Mouse (Mus musculus) brain, embryonic 18.5 days (tissue): ENCODE measurements around the gene Duoxa1.
A peak's percentile ranks its signal among the peaks of the same experiment; 100 is the strongest.
"Not testable (repeated sequence)": the region's sequence is repeated elsewhere in the genome, so short reads cannot be mapped to it uniquely, and the experiment has no call there.

Experiments
- DNase-seq: peaks from one replicate; pipeline ENCODE4 v3.0.0-alpha.2; 2012; ENCODE audit warnings: low read depth, low spot score

Duoxa1 gene

GRCm38 (mm10) chr2:122313536-122313935 lies at the start of gene Duoxa1:
Gene Duoxa1, minus strand, starts transcription at chr2:122313730.
- DNase-seq = no peak

DNA sequence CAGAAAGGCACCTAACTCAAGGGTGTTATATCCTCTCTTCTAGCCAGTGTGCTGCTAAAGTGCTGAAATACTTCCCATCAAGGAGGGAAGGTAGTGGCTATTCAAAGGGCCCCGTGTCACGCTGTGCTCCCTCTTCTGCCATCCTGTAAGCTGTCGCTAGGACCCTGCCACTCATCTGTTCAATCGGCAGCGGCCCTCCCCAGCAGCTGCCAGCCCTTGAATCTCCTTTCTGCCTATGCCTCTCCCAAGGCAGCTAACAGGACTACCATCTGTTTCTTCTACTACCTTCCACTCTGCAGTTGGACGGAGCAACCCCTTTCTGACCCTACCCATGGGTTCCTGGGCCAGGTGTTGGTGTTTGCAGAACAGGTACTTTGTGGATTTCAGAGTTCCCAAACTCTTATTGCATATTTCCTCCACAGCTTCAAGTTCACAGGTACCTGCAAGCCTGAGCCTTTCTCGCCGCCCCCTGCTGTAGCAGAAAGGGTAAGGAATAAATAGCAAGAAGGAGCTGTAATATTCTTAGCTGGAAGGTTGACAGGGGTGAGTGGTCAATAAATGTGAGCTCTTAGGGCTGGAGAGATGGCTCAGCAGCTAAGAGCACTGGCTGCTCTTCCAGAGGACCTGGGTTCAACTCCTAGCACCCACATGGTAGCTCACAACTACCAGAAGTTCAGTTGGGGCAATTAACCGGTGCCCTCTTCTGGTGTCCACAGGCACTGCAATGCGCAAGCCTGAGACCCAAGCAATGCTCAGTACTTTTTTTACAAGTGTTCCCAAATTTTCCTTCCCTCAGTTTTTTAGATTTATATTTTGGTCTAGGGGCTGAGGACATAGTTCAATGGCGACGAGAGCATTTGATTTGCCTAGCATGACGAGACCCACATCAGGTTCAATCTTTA lies 49.3 kb upstream of the Duoxa1 start:
- no peak for DNase-seq

DNA sequence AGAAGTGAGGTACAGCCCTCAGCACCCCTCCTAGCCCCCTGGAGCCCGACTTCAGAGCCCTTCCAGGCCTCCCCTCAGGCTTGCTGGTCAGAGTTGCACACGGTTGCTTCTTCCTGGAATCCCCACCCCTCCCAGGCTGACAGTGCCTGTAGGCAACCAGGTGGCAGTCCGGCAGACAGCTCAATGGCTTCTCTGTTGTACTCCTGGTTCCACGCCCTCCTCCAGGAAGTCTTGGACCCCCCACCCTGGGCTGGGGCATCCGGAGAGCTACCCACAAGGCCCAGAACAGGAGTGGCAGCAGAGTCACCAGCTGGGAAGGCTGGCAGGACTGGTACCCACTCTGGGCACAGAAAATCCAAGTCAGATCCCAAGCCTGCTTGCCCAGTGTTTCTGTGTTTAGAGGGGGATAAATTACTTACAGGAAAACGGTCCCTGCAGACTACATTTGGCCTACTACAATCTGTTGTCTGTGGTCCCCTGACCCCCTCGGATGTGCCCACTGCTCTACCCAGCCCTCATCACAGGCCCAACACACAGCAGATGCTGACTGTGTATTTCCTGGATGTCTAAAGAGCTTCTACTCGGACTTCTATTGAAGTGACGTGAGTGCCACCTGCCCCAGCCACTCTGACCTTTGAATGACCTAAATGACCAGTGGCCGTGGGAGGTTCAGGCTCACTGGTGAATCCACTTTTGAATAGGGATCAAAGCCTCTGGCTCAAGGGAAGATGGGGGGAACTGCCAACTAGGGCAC lies 48.5 kb upstream of the Duoxa1 start:
- DNase-seq = no peak

DNA sequence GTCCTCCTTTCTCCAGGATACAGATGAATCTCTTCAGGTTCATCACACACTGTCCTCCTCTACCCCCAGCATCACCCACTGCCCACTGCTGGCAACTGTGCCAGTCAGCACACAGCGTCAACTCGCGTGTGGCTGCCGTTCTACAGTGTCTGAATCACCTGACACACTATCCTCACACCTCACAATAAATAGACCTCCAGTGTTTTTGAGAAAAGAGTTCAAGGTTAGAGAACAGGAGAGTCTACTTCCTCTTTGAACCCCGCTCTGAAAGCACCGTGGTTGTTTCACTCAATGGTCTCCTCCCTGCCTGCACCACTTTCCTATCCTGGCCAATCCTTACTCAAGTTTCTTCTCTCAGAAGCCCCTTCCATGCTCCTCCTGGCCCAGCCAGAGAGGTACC lies 47.7 kb upstream of the Duoxa1 start:
- DNase-seq = no peak

DNA sequence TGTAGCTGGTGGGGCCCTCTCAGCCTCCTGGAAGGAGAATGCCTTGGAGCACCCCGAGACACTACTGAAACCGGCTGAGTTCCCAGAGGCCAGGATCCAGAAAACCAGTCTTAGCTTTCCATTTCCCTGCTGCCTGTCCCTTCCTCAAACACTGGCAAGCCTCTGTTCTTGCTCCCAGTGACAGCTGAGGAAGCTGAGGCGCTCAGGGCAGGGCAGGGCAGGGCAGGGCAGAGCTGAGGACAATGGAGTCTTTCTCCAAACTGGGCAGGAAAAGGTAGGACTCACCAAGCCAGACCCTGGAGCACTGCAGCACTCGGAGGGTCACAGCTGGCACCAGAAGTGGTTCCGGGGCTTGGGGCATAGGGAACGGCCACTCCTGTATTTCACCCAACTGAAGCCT lies 46.8 kb upstream of the Duoxa1 start:
- no peak for DNase-seq

GRCm38 (mm10) chr2:122356187-122356586 lies 42.7 kb upstream of the Duoxa1 start:
- DNase-seq = no peak

GRCm38 (mm10) chr2:122355389-122355788 lies 41.9 kb upstream of the Duoxa1 start:
- no peak for DNase-seq

DNA sequence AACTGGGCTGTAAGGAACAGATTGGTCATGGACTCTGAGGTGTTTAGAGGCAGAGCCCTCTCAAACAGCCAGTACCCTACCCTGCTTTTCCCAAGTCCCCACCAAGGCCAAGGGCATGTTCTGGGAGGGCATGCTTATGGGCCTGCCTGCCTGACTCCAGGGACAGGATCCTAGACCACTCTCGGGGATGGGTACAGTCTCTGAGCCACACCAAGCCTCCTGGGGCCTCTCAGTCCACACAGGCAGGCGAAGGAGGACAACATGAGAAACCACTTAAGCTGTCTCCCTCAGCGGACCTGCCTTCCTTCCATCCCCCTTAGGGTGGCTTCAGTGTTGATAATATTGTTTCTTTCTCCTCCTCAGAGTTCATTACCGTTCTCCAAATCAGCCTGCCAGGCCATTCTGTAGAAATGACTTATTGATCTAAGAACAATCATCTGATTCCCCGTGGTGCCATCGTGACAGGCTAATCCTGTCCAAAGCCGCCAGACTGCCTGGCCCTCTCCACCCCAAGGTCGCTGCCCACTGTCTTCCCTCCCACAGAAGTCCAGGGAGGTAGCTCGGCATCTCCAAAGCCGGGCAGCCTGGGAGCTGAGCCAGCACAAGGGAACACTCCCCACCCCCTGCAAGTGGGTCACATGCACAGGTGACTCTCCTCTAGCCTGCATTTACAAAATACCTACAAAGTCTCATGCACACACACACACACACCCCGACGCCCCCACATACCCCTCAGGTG lies 40.8 kb upstream of the Duoxa1 start:
- DNase-seq = no peak

- DNase-seq = no peak
Observed at GRCm38 (mm10) chr2:122353765-122354164, 40.2 kb upstream of the Duoxa1 start.

- DNase-seq = no peak
Observed at GRCm38 (mm10) chr2:122352992-122353391, 39.5 kb upstream of the Duoxa1 start.

DNA sequence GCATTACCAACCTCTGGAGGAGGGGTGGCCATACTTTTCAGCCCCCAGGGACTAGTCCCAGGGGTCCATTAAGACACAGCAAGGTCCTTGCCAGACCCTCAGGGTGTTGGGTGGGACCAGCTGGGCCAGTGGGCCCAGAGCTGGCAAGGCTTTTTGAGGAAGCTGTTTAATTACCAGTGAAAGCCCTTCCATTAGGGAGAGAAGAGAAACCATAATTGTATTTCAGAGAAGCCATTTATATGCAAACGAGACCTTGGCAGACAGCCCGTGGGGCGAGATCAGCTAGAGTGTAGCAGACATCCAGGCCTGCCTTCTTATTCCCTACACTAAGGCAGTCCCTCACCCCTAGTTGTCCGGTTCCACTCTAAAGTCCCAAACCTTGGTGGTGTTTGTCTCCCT lies 38.4 kb upstream of the Duoxa1 start:
- no peak for DNase-seq

DNA sequence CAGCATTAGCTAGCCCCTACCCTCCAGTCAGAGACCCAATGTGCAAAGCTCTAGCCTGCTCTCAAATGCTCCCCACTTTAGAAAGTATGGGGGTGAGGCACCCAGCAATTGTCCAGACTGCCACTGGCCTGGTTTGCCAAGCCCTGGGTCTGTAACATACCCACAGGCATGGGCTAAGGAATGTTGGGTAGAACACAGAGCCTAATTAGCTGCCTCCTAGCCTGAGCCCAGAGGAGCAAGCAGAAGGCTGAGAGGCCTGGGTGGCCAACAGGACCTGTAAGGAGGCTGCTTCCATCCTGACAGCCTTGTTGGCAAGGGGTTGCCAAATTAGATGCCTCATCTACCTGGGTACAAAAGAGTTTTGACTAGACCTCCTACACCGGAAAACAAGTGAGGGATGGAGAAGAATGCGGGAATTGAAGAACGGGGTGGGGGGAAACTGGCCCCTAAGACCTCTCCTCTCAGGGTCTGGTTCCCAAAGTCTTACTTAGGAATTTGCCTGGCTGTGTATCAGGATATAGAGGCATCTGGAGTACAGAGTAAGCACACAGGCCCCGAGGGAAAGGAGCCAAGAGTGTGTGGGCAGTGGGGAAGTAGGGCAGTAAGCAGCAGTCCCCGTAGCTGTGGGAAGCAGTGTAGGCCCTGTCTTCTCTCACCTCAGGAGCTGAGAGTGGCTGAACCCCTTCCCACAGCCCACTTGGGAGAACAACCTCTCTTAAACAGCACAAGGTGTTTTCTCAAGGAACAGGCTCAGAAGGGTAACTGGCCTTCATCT lies 37.8 kb upstream of the Duoxa1 start:
- no peak for DNase-seq

- DNase-seq = no peak
Observed at GRCm38 (mm10) chr2:122349136-122349785, 35.7 kb upstream of the Duoxa1 start.

- peak; percentile 75 for DNase-seq
Observed at GRCm38 (mm10) chr2:122348531-122349131, 35.1 kb upstream of the Duoxa1 start.

- no peak for DNase-seq
Observed at GRCm38 (mm10) chr2:122347257-122347656, 33.7 kb upstream of the Duoxa1 start.

- not testable (repeated sequence) for DNase-seq
Observed at GRCm38 (mm10) chr2:122346164-122346563, 32.6 kb upstream of the Duoxa1 start.

GRCm38 (mm10) chr2:122345106-122345893 lies 31.8 kb upstream of the Duoxa1 start:
- DNase-seq = no peak

DNA sequence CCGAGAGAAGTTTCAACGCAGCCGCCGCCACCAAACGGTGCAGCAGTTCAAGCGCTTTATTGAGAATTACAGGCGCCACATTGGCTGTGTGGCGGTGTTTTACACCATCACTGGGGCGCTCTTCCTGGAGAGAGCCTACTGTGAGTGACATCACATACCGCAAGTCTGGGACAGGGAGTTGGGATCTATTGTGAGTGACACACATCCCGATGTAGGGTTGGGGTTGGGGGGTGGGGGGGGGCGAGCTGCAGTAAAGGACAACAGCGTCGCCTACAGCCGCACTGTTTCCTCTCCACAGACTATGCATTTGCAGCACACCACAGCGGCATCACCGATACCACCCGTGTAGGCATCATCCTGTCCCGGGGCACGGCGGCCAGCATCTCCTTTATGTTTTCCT lies 23.8 kb upstream of the Duoxa1 start:
- no peak for DNase-seq

DNA sequence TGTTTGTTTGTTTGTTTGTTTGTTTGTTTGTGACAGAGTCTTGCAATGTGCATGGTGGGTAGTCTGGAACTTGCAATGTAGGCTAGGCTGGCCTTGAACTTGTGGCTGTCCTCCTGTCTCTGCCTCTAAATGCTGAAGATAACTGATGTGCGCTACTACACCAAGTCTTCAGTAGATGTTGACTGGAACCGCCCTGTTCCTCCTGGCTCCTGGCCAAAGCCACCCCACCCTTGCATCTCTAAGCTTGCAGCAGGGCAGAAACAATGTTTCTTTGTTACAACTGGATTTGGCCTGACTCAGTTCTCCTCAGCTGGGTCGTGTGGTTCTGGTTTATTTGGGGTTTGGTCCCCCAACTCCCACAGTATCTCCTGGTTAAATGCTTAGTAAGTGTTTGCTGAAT lies 20.6 kb upstream of the Duoxa1 start:
- DNase-seq = no peak

GRCm38 (mm10) chr2:122332222-122332621 lies 18.7 kb upstream of the Duoxa1 start:
- no peak for DNase-seq
